Mouse (Mus musculus): Measurements from ENCODE around the gene Olfr122. TPM values are rescaled to one million over a fixed set of nuclear protein-coding genes. Genes with fewer than 3 reads are reported as not detected.

The Olfr122 gene
- polyA plus RNA-seq (2012; fragmentation: generic; extraction: Trizol) = not detected
- long read RNA-seq, experiment 1 = 0 reads
- long read RNA-seq, experiment 2 = 0 reads

DNA sequence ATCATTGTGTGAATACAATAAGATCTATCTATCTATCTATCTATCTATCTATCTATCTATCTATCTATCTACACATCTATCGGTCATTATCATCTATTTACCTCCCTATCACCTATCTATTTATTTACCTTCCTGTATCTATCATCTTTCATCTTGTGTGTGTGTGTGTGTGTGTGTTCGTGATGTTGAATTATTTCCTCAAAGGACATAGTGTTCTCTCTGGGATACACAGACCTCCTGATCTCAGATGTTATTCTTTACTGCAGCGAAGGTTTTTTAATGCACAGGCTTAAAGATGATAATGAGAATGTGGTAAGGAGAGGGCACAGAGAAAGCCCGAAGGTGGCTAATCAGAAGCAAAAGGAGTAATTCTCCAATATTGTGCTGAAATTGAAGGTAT lies at the start of gene Olfr122:
Gene Olfr122, plus strand, starts transcription at position 301 of the 400 bp plus-strand sequence.
- Histone ChIP-seq H3K36me3 (ENCODE audit: control insufficient read depth, insufficient read depth) (no peaks in the 10 kb centered on the region), H3K79me3 (ENCODE audit: low read depth) (no peaks in the 10 kb centered on the region), H3K4me3 (ENCODE audit: insufficient read depth, poor library complexity, severe bottlenecking) (no peak within 1 kb of the TSS), H3K79me2 (ENCODE audit: control insufficient read depth, insufficient read depth) (no peaks in the 10 kb centered on the region), H3ac (ENCODE audit: control insufficient read depth, insufficient read length, low read depth) (no peak within 1 kb of the TSS), H3K27me3 (ENCODE audit: control insufficient read depth, insufficient read depth, insufficient read length) (no peaks in the 10 kb centered on the region)
- TF ChIP-seq MAX (IDR thresholded peaks at IDR 0.05) (no peak), CTCF (IDR thresholded peaks at IDR 0.05; ENCODE audit: control insufficient read depth, insufficient read depth, insufficient read length) (no peak), FOSL1 (IDR thresholded peaks at IDR 0.05; ENCODE audit: insufficient read depth, low read length, poor library complexity, severe bottlenecking) (no peak), USF1 (IDR thresholded peaks at IDR 0.05; ENCODE audit: low read depth) (no peak), MYOD1 (IDR thresholded peaks at IDR 0.05; ENCODE audit: control insufficient read depth, insufficient read length, low read depth) (no peak), MYOG (IDR thresholded peaks at IDR 0.05; ENCODE audit: control insufficient read depth, extremely low read depth, insufficient read length) (no peak), CEBPB (IDR thresholded peaks at IDR 0.05; ENCODE audit: low read depth) (no peak)

GRCm38 (mm10) chr17:37721508-37721907 lies 46.9 kb upstream of the Olfr122 start, which contains the start of gene Olfr120:
Olfr120 (plus strand) TSS chr17:37721808.
- no peak for TF ChIP-seq MAX (IDR thresholded peaks at IDR 0.05)
- TF ChIP-seq MYOG (IDR thresholded peaks at IDR 0.05; ENCODE audit: control insufficient read depth, extremely low read depth, insufficient read length) = no peak
- TF ChIP-seq USF1 (IDR thresholded peaks at IDR 0.05; ENCODE audit: low read depth) = no peak
- TF ChIP-seq CTCF (IDR thresholded peaks at IDR 0.05; ENCODE audit: control insufficient read depth, insufficient read depth, insufficient read length) = no peak
- no peak for TF ChIP-seq FOSL1 (IDR thresholded peaks at IDR 0.05; ENCODE audit: insufficient read depth, low read length, poor library complexity, severe bottlenecking)
- TF ChIP-seq MYOD1 (IDR thresholded peaks at IDR 0.05; ENCODE audit: control insufficient read depth, insufficient read length, low read depth) = no peak
- no peak for TF ChIP-seq CEBPB (IDR thresholded peaks at IDR 0.05; ENCODE audit: low read depth)
- H3K27me3 ChIP-seq (ENCODE audit: control insufficient read depth, insufficient read depth, insufficient read length) = no peaks in the 10 kb centered on the region

DNA sequence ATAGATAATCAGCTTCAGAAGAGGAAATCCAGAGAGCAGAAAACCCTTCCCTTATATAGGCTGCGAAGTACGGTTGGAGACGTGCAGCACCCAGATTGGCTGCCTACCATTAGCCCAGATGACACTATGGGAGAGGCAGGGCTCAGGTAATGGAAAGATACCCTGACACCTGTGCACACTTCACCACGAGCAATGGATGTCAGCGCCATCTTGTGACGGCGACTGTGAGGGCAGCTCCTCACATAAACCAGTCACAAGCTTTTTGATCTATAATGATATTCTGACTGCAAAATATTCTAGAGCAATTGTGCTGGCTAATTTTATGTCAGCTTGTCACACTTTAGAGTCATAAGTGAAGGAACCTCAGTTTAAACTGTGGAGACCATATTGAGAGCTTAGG lies 30.3 kb upstream of the Olfr122 start:
- no peaks in the 10 kb centered on the region for H3K79me2 ChIP-seq (ENCODE audit: control insufficient read depth, insufficient read depth)
- H3K4me3 ChIP-seq (ENCODE audit: insufficient read depth, poor library complexity, severe bottlenecking) = no peak overlapping the region
- H3K27me3 ChIP-seq (ENCODE audit: control insufficient read depth, insufficient read depth, insufficient read length) = no peaks in the 10 kb centered on the region
- no peaks in the 10 kb centered on the region for H3K79me3 ChIP-seq (ENCODE audit: low read depth)
- no peaks in the 10 kb centered on the region for H3K36me3 ChIP-seq (ENCODE audit: control insufficient read depth, insufficient read depth)
- TF ChIP-seq CEBPB (IDR thresholded peaks at IDR 0.05; ENCODE audit: low read depth) (no peak), MYOG (IDR thresholded peaks at IDR 0.05; ENCODE audit: control insufficient read depth, extremely low read depth, insufficient read length) (no peak), CTCF (IDR thresholded peaks at IDR 0.05; ENCODE audit: control insufficient read depth, insufficient read depth, insufficient read length) (no peak), MAX (IDR thresholded peaks at IDR 0.05) (no peak), USF1 (IDR thresholded peaks at IDR 0.05; ENCODE audit: low read depth) (no peak), FOSL1 (IDR thresholded peaks at IDR 0.05; ENCODE audit: insufficient read depth, low read length, poor library complexity, severe bottlenecking) (no peak), MYOD1 (IDR thresholded peaks at IDR 0.05; ENCODE audit: control insufficient read depth, insufficient read length, low read depth) (no peak)
- no peak overlapping the region for H3ac ChIP-seq (ENCODE audit: control insufficient read depth, insufficient read length, low read depth)

More at GRCm38 (mm10) chr17:37721508-37721907, 46.9 kb upstream of the Olfr122 start, which contains the start of gene Olfr120:
- H3K79me2 ChIP-seq (ENCODE audit: control insufficient read depth, insufficient read depth) = no peaks in the 10 kb centered on the region
- no peak within 1 kb of the TSS for H3K4me3 ChIP-seq (ENCODE audit: insufficient read depth, poor library complexity, severe bottlenecking)
- no peaks in the 10 kb centered on the region for H3K79me3 ChIP-seq (ENCODE audit: low read depth)
- no peaks in the 10 kb centered on the region for H3K36me3 ChIP-seq (ENCODE audit: control insufficient read depth, insufficient read depth)
- H3ac ChIP-seq (ENCODE audit: control insufficient read depth, insufficient read length, low read depth) = no peak within 1 kb of the TSS

DNA sequence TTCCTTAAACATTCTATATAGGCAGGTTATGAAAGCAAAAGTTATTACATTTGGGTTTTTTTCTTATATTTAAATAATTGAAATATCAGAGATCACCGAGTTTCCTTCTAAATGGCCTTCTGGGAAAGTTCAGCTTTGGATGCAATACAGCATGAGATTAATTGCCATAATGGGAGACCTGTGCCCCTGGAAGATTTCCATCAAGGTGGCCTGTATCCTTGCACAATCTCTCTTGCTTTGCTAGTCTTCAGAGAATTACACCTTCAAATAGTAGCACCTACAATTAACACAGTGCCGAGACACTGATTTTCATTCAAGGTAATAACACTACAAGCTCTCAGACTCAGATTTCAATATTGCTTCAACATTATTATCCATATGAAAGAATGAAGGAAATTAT lies 24.8 kb downstream of the Olfr122 start, which contains the start of gene Olfr123:
Gene Olfr123, plus strand, starts transcription at position 301 of the 400 bp plus-strand sequence.
- H3K27me3 ChIP-seq (ENCODE audit: control insufficient read depth, insufficient read depth, insufficient read length) = no peaks in the 10 kb centered on the region
- H3K4me3 ChIP-seq (ENCODE audit: insufficient read depth, poor library complexity, severe bottlenecking) = no peak within 1 kb of the TSS
- no peaks in the 10 kb centered on the region for H3K79me3 ChIP-seq (ENCODE audit: low read depth)
- TF ChIP-seq MAX (IDR thresholded peaks at IDR 0.05) (no peak), USF1 (IDR thresholded peaks at IDR 0.05; ENCODE audit: low read depth) (no peak), CEBPB (IDR thresholded peaks at IDR 0.05; ENCODE audit: low read depth) (no peak), MYOG (IDR thresholded peaks at IDR 0.05; ENCODE audit: control insufficient read depth, extremely low read depth, insufficient read length) (no peak), MYOD1 (IDR thresholded peaks at IDR 0.05; ENCODE audit: control insufficient read depth, insufficient read length, low read depth) (no peak), FOSL1 (IDR thresholded peaks at IDR 0.05; ENCODE audit: insufficient read depth, low read length, poor library complexity, severe bottlenecking) (no peak), CTCF (IDR thresholded peaks at IDR 0.05; ENCODE audit: control insufficient read depth, insufficient read depth, insufficient read length) (no peak)
- no peak within 1 kb of the TSS for H3ac ChIP-seq (ENCODE audit: control insufficient read depth, insufficient read length, low read depth)
- H3K79me2 ChIP-seq (ENCODE audit: control insufficient read depth, insufficient read depth) = no peaks in the 10 kb centered on the region
- H3K36me3 ChIP-seq (ENCODE audit: control insufficient read depth, insufficient read depth) = no peaks in the 10 kb centered on the region

- H3K4me3 ChIP-seq (ENCODE audit: insufficient read depth, poor library complexity, severe bottlenecking) = no peak within 1 kb of the TSS
- H3K27me3 ChIP-seq (ENCODE audit: control insufficient read depth, insufficient read depth, insufficient read length) = no peaks in the 10 kb centered on the region
- H3K79me3 ChIP-seq (ENCODE audit: low read depth) = no peaks in the 10 kb centered on the region
- H3K36me3 ChIP-seq (ENCODE audit: control insufficient read depth, insufficient read depth) = no peaks in the 10 kb centered on the region
- no peaks in the 10 kb centered on the region for H3K79me2 ChIP-seq (ENCODE audit: control insufficient read depth, insufficient read depth)
- no peak for TF ChIP-seq CEBPB (IDR thresholded peaks at IDR 0.05; ENCODE audit: low read depth)
- no peak for TF ChIP-seq MAX (IDR thresholded peaks at IDR 0.05)
- no peak for TF ChIP-seq USF1 (IDR thresholded peaks at IDR 0.05; ENCODE audit: low read depth)
- no peak for TF ChIP-seq MYOG (IDR thresholded peaks at IDR 0.05; ENCODE audit: control insufficient read depth, extremely low read depth, insufficient read length)
- TF ChIP-seq FOSL1 (IDR thresholded peaks at IDR 0.05; ENCODE audit: insufficient read depth, low read length, poor library complexity, severe bottlenecking) = no peak
- no peak for TF ChIP-seq CTCF (IDR thresholded peaks at IDR 0.05; ENCODE audit: control insufficient read depth, insufficient read depth, insufficient read length)
- TF ChIP-seq MYOD1 (IDR thresholded peaks at IDR 0.05; ENCODE audit: control insufficient read depth, insufficient read length, low read depth) = no peak
- H3ac ChIP-seq (ENCODE audit: control insufficient read depth, insufficient read length, low read depth) = no peak within 1 kb of the TSS
These were observed 31.2 kb downstream of the Olfr122 start, which contains the start of gene Olfr124 for GRCm38 (mm10) chr17:37799588-37799987. Olfr124 (plus strand) TSS chr17:37799888.

Other genes with a start within 250 kb of the Olfr122 start
- not detected for gene Olfr112, start 199.2 kb upstream of the Olfr122 start, polyA plus RNA-seq (2012; fragmentation: generic; extraction: Trizol)
- gene Olfr113, start 190.9 kb upstream of the Olfr122 start, polyA plus RNA-seq (2012; fragmentation: generic; extraction: Trizol) = not detected
- not detected for gene Olfr114, start 175.9 kb upstream of the Olfr122 start, polyA plus RNA-seq (2012; fragmentation: generic; extraction: Trizol)
- gene Olfr115, start 141.5 kb upstream of the Olfr122 start, polyA plus RNA-seq (2012; fragmentation: generic; extraction: Trizol) = not detected
- gene Olfr116, start 141.4 kb upstream of the Olfr122 start, polyA plus RNA-seq (2012; fragmentation: generic; extraction: Trizol) = not detected
- not detected for gene Olfr117, start 104.8 kb upstream of the Olfr122 start, polyA plus RNA-seq (2012; fragmentation: generic; extraction: Trizol)
- not detected for gene Olfr118, start 101.6 kb upstream of the Olfr122 start, polyA plus RNA-seq (2012; fragmentation: generic; extraction: Trizol)
- gene Olfr119, start 72.0 kb upstream of the Olfr122 start, polyA plus RNA-seq (2012; fragmentation: generic; extraction: Trizol) = not detected
- not detected for gene Olfr120, start 46.8 kb upstream of the Olfr122 start, polyA plus RNA-seq (2012; fragmentation: generic; extraction: Trizol)
- gene Olfr121, start 19.8 kb upstream of the Olfr122 start, polyA plus RNA-seq (2012; fragmentation: generic; extraction: Trizol) = not detected
- not detected for gene Olfr123, start 24.9 kb downstream of the Olfr122 start, polyA plus RNA-seq (2012; fragmentation: generic; extraction: Trizol)
- not detected for gene Olfr124, start 31.3 kb downstream of the Olfr122 start, polyA plus RNA-seq (2012; fragmentation: generic; extraction: Trizol)
- gene Olfr125, start 64.3 kb downstream of the Olfr122 start, polyA plus RNA-seq (2012; fragmentation: generic; extraction: Trizol) = not detected
- not detected for gene Olfr126, start 78.9 kb downstream of the Olfr122 start, polyA plus RNA-seq (2012; fragmentation: generic; extraction: Trizol)
- not detected for gene Olfr127, start 131.8 kb downstream of the Olfr122 start, polyA plus RNA-seq (2012; fragmentation: generic; extraction: Trizol)
- gene Olfr128, start 151.9 kb downstream of the Olfr122 start, polyA plus RNA-seq (2012; fragmentation: generic; extraction: Trizol) = not detected
- gene Olfr761, start 184.5 kb downstream of the Olfr122 start, polyA plus RNA-seq (2012; fragmentation: generic; extraction: Trizol) = not detected